Mouse (Mus musculus) neutrophil, adult 5-6 weeks (primary cell): ENCODE measurements around the gene Pdzd8. TPM values are rescaled to one million over a fixed set of nuclear protein-coding genes. Genes with fewer than 3 reads are reported as not detected.

Source experiments
- total RNA-seq: library from RNA; stranded (forward); fragments of 200-1000 nt; gene quantifications from 2 replicates; pipeline ENCODE4 v1.2.3, GENCODE M21; 2017

The Pdzd8 gene
- total RNA-seq, 1 experiment from 2014 or later: 65.5 TPM

Other genes with a start within 250 kb of the Pdzd8 start
- gene Vax1, start 175.7 kb downstream of the Pdzd8 start, total RNA-seq: not detected in 2 replicates
- not detected in 2 replicates for gene Kcnk18, start 126.6 kb downstream of the Pdzd8 start, total RNA-seq
- gene Slc18a2, start 84.9 kb downstream of the Pdzd8 start, total RNA-seq: 1.0 and 1.1 TPM in 2 replicates
- 41.4 and 53.8 TPM in 2 replicates for gene Rps12-ps3, start 23.5 kb downstream of the Pdzd8 start, total RNA-seq
- not detected in 2 replicates for gene Emx2, start 112.6 kb upstream of the Pdzd8 start, total RNA-seq